Mouse (Mus musculus) kidney, embryonic 16.5 days (tissue): ENCODE measurements around the gene Gm7694. TPM values are rescaled to one million over a fixed set of nuclear protein-coding genes. Genes with fewer than 3 reads are reported as not detected.

ENCODE experiments used
- polyA plus RNA-seq: library from polyadenylated mRNA; unstranded; fragments of >200 nt; fragmentation: Nextera tagmentation; extraction: Ambion mirVana; gene quantifications from 2 replicates; pipeline ENCODE4 v1.2.1, GENCODE M21; 2015

The Gm7694 gene
- polyA plus RNA-seq, 1 experiment from 2014 or later = 6.5 TPM

Other genes starting within 250 kb of the Gm7694 start
- 33.1 and 35.7 TPM in 2 replicates for gene Ddr2, start 195.6 kb downstream of the Gm7694 start, polyA plus RNA-seq
- 54.8 and 57.9 TPM in 2 replicates for gene Uap1, start 131.4 kb downstream of the Gm7694 start, polyA plus RNA-seq
- gene Uhmk1, start 90.9 kb downstream of the Gm7694 start, polyA plus RNA-seq = 7.8 and 8.7 TPM in 2 replicates
- not detected in 2 replicates for gene Sh2d1b2, start 73.6 kb downstream of the Gm7694 start, polyA plus RNA-seq
- gene Sh2d1b1, start 29.0 kb downstream of the Gm7694 start, polyA plus RNA-seq = 0.16 TPM in 1 of 2 replicates, not detected in the other
- 2.1 and 2.3 TPM in 2 replicates for gene Spata46, start 2.5 kb upstream of the Gm7694 start, polyA plus RNA-seq